Mouse (Mus musculus): ENCODE measurements around the gene Traf3ip3. TPM values are rescaled to one million over a fixed set of nuclear protein-coding genes. Genes with fewer than 3 reads are reported as not detected.
A peak's percentile ranks its signal among the peaks of the same experiment; 100 is the strongest.

Gene Traf3ip3
- polyA plus RNA-seq, 1 experiment from 2014 or later: 3.0 TPM

GRCm38 (mm10) chr1:193191675-193192283, 9.7 kb downstream of the Traf3ip3 start:
- peaks cover 21% of the 10 kb centered on the region for H3K4me1 ChIP-seq (ENCODE audit: insufficient read depth, low read depth, low read length)
- TF ChIP-seq EP300 (IDR thresholded peaks at IDR 0.05) (no peak), CTCF (IDR thresholded peaks at IDR 0.05) (no peak)
- ATAC-seq (no peak), DNase-seq (ENCODE audit: low spot score) (peak; percentile 35)
- H3K9ac ChIP-seq (replicated peaks; ENCODE audit: low read depth): no peak overlapping the region
- no peaks in the 10 kb centered on the region for H3K27me3 ChIP-seq (replicated peaks; ENCODE audit: insufficient read depth, low read length)
- no peak overlapping the region for H3K27ac ChIP-seq (ENCODE audit: low read length)
- H3K36me3 ChIP-seq (ENCODE audit: insufficient read depth, low read length): no peaks in the 10 kb centered on the region
- no peak overlapping the region for H3K4me2 ChIP-seq (replicated peaks; ENCODE audit: low read depth, low read length)
- no peak overlapping the region for H3K4me3 ChIP-seq (ENCODE audit: low read depth, low read length)
- no peaks in the 10 kb centered on the region for H3K9me3 ChIP-seq (ENCODE audit: low read length)
- WGBS: 68% methylated on average over 7 of the region's 7 CpGs

- 34% methylated on average over 3 of the region's 3 CpGs for WGBS
- no peak overlapping the region for H3K4me3 ChIP-seq (ENCODE audit: low read depth, low read length)
- no peak overlapping the region for H3K9ac ChIP-seq (replicated peaks; ENCODE audit: low read depth)
- no peaks in the 10 kb centered on the region for H3K9me3 ChIP-seq (ENCODE audit: low read length)
- H3K27ac ChIP-seq (ENCODE audit: low read length): peak overlapping the region; percentile 74
- TF ChIP-seq CTCF (IDR thresholded peaks at IDR 0.05): no peak
- TF ChIP-seq EP300 (IDR thresholded peaks at IDR 0.05): no peak
- no peaks in the 10 kb centered on the region for H3K27me3 ChIP-seq (replicated peaks; ENCODE audit: insufficient read depth, low read length)
- H3K36me3 ChIP-seq (ENCODE audit: insufficient read depth, low read length): no peaks in the 10 kb centered on the region
- peak; percentile 46 for ATAC-seq
- no peak for DNase-seq (ENCODE audit: low spot score)
- no peak overlapping the region for H3K4me2 ChIP-seq (replicated peaks; ENCODE audit: low read depth, low read length)
- H3K4me1 ChIP-seq (ENCODE audit: insufficient read depth, low read depth, low read length): peaks cover 21% of the 10 kb centered on the region
These were observed 11.7 kb downstream of the Traf3ip3 start for GRCm38 (mm10) chr1:193189771-193190170.

GRCm38 (mm10) chr1:193189151-193189621, 12.3 kb downstream of the Traf3ip3 start:
- H3K4me2 ChIP-seq (replicated peaks; ENCODE audit: low read depth, low read length): no peak overlapping the region
- H3K4me1 ChIP-seq (ENCODE audit: insufficient read depth, low read depth, low read length): peaks cover 21% of the 10 kb centered on the region
- no peaks in the 10 kb centered on the region for H3K36me3 ChIP-seq (ENCODE audit: insufficient read depth, low read length)
- 8% methylated on average over 9 of the region's 9 CpGs for WGBS
- TF ChIP-seq EP300 (IDR thresholded peaks at IDR 0.05): no peak
- no peak for TF ChIP-seq CTCF (IDR thresholded peaks at IDR 0.05)
- peak overlapping the region; percentile 74 for H3K27ac ChIP-seq (ENCODE audit: low read length)
- H3K9ac ChIP-seq (replicated peaks; ENCODE audit: low read depth): no peak overlapping the region
- H3K27me3 ChIP-seq (replicated peaks; ENCODE audit: insufficient read depth, low read length): no peaks in the 10 kb centered on the region
- H3K4me3 ChIP-seq (ENCODE audit: low read depth, low read length): no peak overlapping the region
- DNase-seq (ENCODE audit: low spot score) (peak; percentile 76), ATAC-seq (peak; percentile 87)
- no peaks in the 10 kb centered on the region for H3K9me3 ChIP-seq (ENCODE audit: low read length)

DNA sequence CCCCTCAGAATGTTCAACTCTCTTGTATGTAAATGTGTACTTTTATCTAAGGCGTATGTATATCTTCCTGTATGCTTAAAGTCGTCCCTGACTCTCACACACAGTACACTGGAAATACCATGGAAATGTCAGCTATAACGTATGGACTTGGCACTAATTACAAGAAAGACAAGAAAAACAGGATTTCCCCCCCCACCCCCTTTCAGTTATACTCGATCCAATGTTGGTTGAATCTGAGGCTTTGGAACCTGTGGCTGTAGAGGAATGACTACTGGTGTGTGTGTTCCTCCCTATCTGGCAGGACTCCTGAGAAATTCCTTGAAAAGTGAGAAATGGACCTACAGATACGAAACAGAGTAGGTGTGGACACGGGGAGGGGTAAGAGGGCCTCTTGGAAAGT, 13.2 kb downstream of the Traf3ip3 start:
- Histone ChIP-seq H3K4me2 (replicated peaks; ENCODE audit: low read depth, low read length) (no peak overlapping the region), H3K27me3 (replicated peaks; ENCODE audit: insufficient read depth, low read length) (no peaks in the 10 kb centered on the region), H3K4me1 (ENCODE audit: insufficient read depth, low read depth, low read length) (peaks cover 21% of the 10 kb centered on the region), H3K27ac (ENCODE audit: low read length) (peak overlapping the region; percentile 74), H3K4me3 (ENCODE audit: low read depth, low read length) (no peak overlapping the region), H3K9ac (replicated peaks; ENCODE audit: low read depth) (no peak overlapping the region), H3K36me3 (ENCODE audit: insufficient read depth, low read length) (no peaks in the 10 kb centered on the region), H3K9me3 (ENCODE audit: low read length) (no peaks in the 10 kb centered on the region)
- no peak for TF ChIP-seq CTCF (IDR thresholded peaks at IDR 0.05)
- no peak for TF ChIP-seq EP300 (IDR thresholded peaks at IDR 0.05)
- WGBS: 36% methylated on average over 6 of the region's 6 CpGs
- no peak for ATAC-seq
- DNase-seq (ENCODE audit: low spot score): no peak

DNA sequence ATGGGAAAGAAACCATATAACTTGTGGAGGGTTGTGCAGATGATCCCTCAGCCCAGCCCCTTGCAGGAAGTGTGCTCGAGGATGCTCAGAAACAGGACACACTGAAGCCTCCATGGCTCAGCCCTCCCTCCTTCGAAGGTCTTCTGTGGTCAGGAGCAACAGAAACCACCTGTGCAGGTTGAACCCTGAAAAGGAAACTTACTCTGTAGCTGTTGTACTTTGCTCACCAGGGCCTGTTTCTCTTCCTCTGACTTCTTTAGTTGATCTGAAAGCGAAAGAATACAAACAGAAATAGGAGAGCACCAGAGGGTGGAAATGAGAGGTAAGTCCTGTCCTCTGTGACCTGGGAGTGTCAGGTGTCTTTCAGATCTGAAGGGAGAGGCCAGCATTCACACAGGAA, 20.4 kb downstream of the Traf3ip3 start:
- H3K9ac ChIP-seq (replicated peaks; ENCODE audit: low read depth): no peak overlapping the region
- H3K27ac ChIP-seq (ENCODE audit: low read length): no peak overlapping the region
- DNase-seq (ENCODE audit: low spot score): no peak
- H3K36me3 ChIP-seq (ENCODE audit: insufficient read depth, low read length): no peaks in the 10 kb centered on the region
- H3K4me3 ChIP-seq (ENCODE audit: low read depth, low read length): no peak overlapping the region
- no peak for ATAC-seq
- H3K9me3 ChIP-seq (ENCODE audit: low read length): no peaks in the 10 kb centered on the region
- no peak for TF ChIP-seq CTCF (IDR thresholded peaks at IDR 0.05)
- no peaks in the 10 kb centered on the region for H3K4me1 ChIP-seq (ENCODE audit: insufficient read depth, low read depth, low read length)
- 71% methylated on average over 3 of the region's 3 CpGs for WGBS
- no peak overlapping the region for H3K4me2 ChIP-seq (replicated peaks; ENCODE audit: low read depth, low read length)
- no peaks in the 10 kb centered on the region for H3K27me3 ChIP-seq (replicated peaks; ENCODE audit: insufficient read depth, low read length)

- Histone ChIP-seq H3K4me2 (replicated peaks; ENCODE audit: low read depth, low read length) (peak overlapping the region; percentile 87), H3K4me3 (ENCODE audit: low read depth, low read length) (peak overlapping the region; percentile 69; the same call in 1 of the 2 replicates), H3K9me3 (ENCODE audit: low read length) (no peaks in the 10 kb centered on the region), H3K27ac (ENCODE audit: low read length) (peak overlapping the region; percentile 82), H3K27me3 (replicated peaks; ENCODE audit: insufficient read depth, low read length) (no peaks in the 10 kb centered on the region), H3K9ac (replicated peaks; ENCODE audit: low read depth) (peak overlapping the region; percentile 39; the same call in 1 of the 2 replicates), H3K4me1 (ENCODE audit: insufficient read depth, low read depth, low read length) (peaks cover 11% of the 10 kb centered on the region; the same call in 1 of the 2 replicates), H3K36me3 (ENCODE audit: insufficient read depth, low read length) (no peaks in the 10 kb centered on the region)
- ATAC-seq (no peak), DNase-seq (ENCODE audit: low spot score) (peak; percentile 46)
- TF ChIP-seq EP300 (IDR thresholded peaks at IDR 0.05) (no peak), CTCF (IDR thresholded peaks at IDR 0.05) (no peak)
- 67% methylated on average over 13 of the region's 13 CpGs for WGBS
These were observed 27.3 kb downstream of the Traf3ip3 start for GRCm38 (mm10) chr1:193174143-193174733.

Data from lung, postnatal 0 days (tissue).